Mouse (Mus musculus): ENCODE measurements around the gene Rnf11.
"Not testable (repeated sequence)": the region's sequence is repeated elsewhere in the genome, so short reads cannot be mapped to it uniquely, and the experiment has no call there.

The Rnf11 gene

DNA sequence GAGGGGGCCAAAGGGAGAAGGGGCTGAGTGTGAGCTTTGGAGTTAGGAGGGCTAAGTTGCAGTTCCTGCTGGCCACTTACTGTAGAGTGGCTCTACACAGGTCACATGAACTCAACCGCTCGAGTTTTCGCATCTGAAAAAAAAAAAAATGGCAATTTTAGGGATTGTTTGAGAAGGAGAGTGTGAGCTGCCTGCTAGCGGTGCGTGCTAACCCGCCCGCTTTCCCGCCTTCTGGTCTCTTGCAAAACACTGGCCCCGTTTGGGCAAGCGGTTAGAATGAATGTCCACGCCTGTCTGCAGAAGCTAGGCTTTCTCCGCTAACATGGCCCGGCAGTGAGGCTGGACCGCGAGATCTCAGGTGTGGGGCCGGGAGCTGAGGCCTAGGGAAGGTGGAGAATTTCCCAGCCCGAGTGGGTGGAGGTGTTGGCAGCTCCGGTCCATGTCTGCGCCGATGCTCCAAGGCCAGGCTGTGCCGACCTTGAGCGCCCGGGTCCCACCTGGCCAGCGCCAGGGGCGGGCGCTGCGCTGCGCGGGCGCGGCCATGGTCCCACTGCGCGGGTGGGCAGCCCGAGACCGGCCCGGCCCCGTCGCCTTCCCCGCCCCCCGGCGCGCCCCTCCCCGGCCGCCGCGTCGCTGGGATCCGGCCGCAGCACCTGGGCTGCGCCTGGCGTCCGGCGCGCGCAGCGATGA, 77.9 kb downstream of the Rnf11 start, which contains the start of gene Ttc39a:
Gene Ttc39a (plus strand): TSS at position 138 of the 690 bp plus-strand sequence.
- Histone ChIP-seq H3K9me3 (ENCODE audit: low read length) (no peaks in the 10 kb centered on the region), H3K36me3 (ENCODE audit: insufficient read depth, low read length) (no peaks in the 10 kb centered on the region), H3K4me3 (replicated peaks; ENCODE audit: low read length) (peak within 1 kb of the TSS; percentile 78), H3K27me3 (ENCODE audit: insufficient read depth, low read length) (peaks cover 62% of the 10 kb centered on the region), H3K4me1 (replicated peaks; ENCODE audit: low read depth, low read length) (peaks cover 10% of the 10 kb centered on the region)
- TF ChIP-seq POU5F1 (IDR thresholded peaks at IDR 0.05; ENCODE audit: borderline replicate concordance, low read length) (no peak), CTCF (conservative IDR thresholded peaks at IDR 0.05; ENCODE audit: low read length) (no peak), NANOG (IDR thresholded peaks at IDR 0.05; ENCODE audit: borderline replicate concordance, low read length) (no peak)

- no peaks in the 10 kb centered on the region for H3K36me3 ChIP-seq (ENCODE audit: insufficient read depth, low read length)
- no peaks in the 10 kb centered on the region for H3K9me3 ChIP-seq (ENCODE audit: low read length)
- H3K4me3 ChIP-seq (replicated peaks; ENCODE audit: low read length), result peak overlapping the region; percentile 78
- peaks cover 10% of the 10 kb centered on the region for H3K4me1 ChIP-seq (replicated peaks; ENCODE audit: low read depth, low read length)
- peaks cover 57% of the 10 kb centered on the region for H3K27me3 ChIP-seq (ENCODE audit: insufficient read depth, low read length)
- TF ChIP-seq POU5F1 (IDR thresholded peaks at IDR 0.05; ENCODE audit: borderline replicate concordance, low read length) (no peak), NANOG (IDR thresholded peaks at IDR 0.05; ENCODE audit: borderline replicate concordance, low read length) (no peak), CTCF (conservative IDR thresholded peaks at IDR 0.05; ENCODE audit: low read length) (no peak)
Measured at GRCm38 (mm10) chr4:109406054-109406485, 78.5 kb downstream of the Rnf11 start.

DNA sequence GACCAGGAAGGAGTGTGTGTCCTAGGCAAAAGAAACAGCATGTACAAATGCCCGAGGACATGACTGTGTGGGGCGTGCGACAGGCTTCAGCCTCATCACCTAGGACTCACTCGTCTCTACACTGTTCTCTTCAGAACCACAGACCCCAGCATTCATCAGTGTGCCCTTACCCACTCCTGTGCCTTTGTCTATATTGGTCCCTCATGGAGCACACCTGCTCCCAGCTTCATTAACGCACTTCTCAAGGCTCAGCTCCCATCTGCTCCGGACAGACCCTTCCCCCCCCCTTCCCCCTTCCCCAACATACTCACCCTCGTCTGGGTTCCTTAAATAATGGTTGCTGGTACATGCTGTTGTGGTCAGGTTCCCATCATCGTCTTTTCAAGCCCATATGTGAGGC, 79.1 kb downstream of the Rnf11 start:
- H3K9me3 ChIP-seq (ENCODE audit: low read length), result no peaks in the 10 kb centered on the region
- no peak overlapping the region for H3K4me3 ChIP-seq (replicated peaks; ENCODE audit: low read length)
- TF ChIP-seq CTCF (conservative IDR thresholded peaks at IDR 0.05; ENCODE audit: low read length) (no peak), POU5F1 (IDR thresholded peaks at IDR 0.05; ENCODE audit: borderline replicate concordance, low read length) (no peak), NANOG (IDR thresholded peaks at IDR 0.05; ENCODE audit: borderline replicate concordance, low read length) (no peak)
- H3K27me3 ChIP-seq (ENCODE audit: insufficient read depth, low read length), result peaks cover 50% of the 10 kb centered on the region
- H3K4me1 ChIP-seq (replicated peaks; ENCODE audit: low read depth, low read length), result peaks cover 10% of the 10 kb centered on the region
- H3K36me3 ChIP-seq (ENCODE audit: insufficient read depth, low read length), result no peaks in the 10 kb centered on the region

- not testable (repeated sequence) for H3K9me3 ChIP-seq (ENCODE audit: low read length); H3K36me3 ChIP-seq (ENCODE audit: insufficient read depth, low read length); H3K4me3 ChIP-seq (replicated peaks; ENCODE audit: low read length)
- peaks cover 10% of the 10 kb centered on the region for H3K4me1 ChIP-seq (replicated peaks; ENCODE audit: low read depth, low read length)
- peaks cover 46% of the 10 kb centered on the region for H3K27me3 ChIP-seq (ENCODE audit: insufficient read depth, low read length)
Measured at GRCm38 (mm10) chr4:109404908-109405307, 79.6 kb downstream of the Rnf11 start.

GRCm38 (mm10) chr4:109401176-109401689, 83.3 kb downstream of the Rnf11 start:
- Histone ChIP-seq H3K9me3 (ENCODE audit: low read length) (no peaks in the 10 kb centered on the region), H3K4me1 (replicated peaks; ENCODE audit: low read depth, low read length) (peaks cover 3% of the 10 kb centered on the region), H3K27me3 (ENCODE audit: insufficient read depth, low read length) (peaks cover 30% of the 10 kb centered on the region), H3K36me3 (ENCODE audit: insufficient read depth, low read length) (no peaks in the 10 kb centered on the region), H3K4me3 (replicated peaks; ENCODE audit: low read length) (no peak overlapping the region)
- TF ChIP-seq POU5F1 (IDR thresholded peaks at IDR 0.05; ENCODE audit: borderline replicate concordance, low read length) (no peak), CTCF (conservative IDR thresholded peaks at IDR 0.05; ENCODE audit: low read length) (peak; percentile 39)
